Mouse (Mus musculus) E14TG2a.4 (cell line): Measurements from ENCODE around the gene Slc18a2.

Experiments used
- CTCF ChIP-seq: conservative IDR thresholded peaks from 2 replicates; pipeline ENCODE4 v1.5.1; 2014; ENCODE audit warnings: low read length
- NANOG ChIP-seq: IDR thresholded peaks from 2 replicates; pipeline ENCODE4 v1.6.1; 2014; ENCODE audit warnings: borderline replicate concordance, low read length, mixed read lengths
- POU5F1 ChIP-seq: IDR thresholded peaks from 2 replicates; pipeline ENCODE4 v1.6.1; 2014; ENCODE audit warnings: low read length, borderline replicate concordance

- no peak for TF ChIP-seq CTCF
- no peak for TF ChIP-seq NANOG
- no peak for TF ChIP-seq POU5F1
Observed at GRCm38 (mm10) chr19:59330816-59331225, 70.1 kb downstream of the Slc18a2 start.
